Mouse (Mus musculus) liver, embryonic 14.5 days (tissue): ENCODE measurements around the gene Slc25a41. TPM values are rescaled to one million over a fixed set of nuclear protein-coding genes. Genes with fewer than 3 reads are reported as not detected.

Source experiments
- ATAC-seq: fragments of 200-750 bp; cut with Nextera tagmentation; 2 replicates; pipeline ENCODE4 v1.8.0; 2017; ENCODE audit warnings: moderate number of reproducible peaks, mild to moderate bottlenecking, moderate library complexity; ENCODE audit not compliant: insufficient read depth
- DNase-seq, 3 experiments: peaks; one replicate each; pipeline ENCODE4 v3.0.0-alpha.2; 2012 to 2013; ENCODE audit warnings: low read depth in 3 of 3, low spot score in 3 of 3
- H3K27ac ChIP-seq: fragments of 300-500 bp; sonication (generic); 2 replicates; pipeline ENCODE4 v1.5.1; 2014; ENCODE audit warnings: moderate library complexity, mild to moderate bottlenecking, control low read depth, inconsistent platforms
- H3K27me3 ChIP-seq: fragments of 300-500 bp; sonication (generic); 2 replicates; pipeline ENCODE4 v1.6.1; 2014; ENCODE audit warnings: mild to moderate bottlenecking, low read length, moderate library complexity; ENCODE audit not compliant: control insufficient read depth, insufficient read depth
- H3K36me3 ChIP-seq: fragments of 300-500 bp; sonication (generic); replicated peaks from 2 replicates; pipeline ENCODE4 v1.6.1; 2014; ENCODE audit warnings: low read depth; ENCODE audit not compliant: control insufficient read depth, insufficient read depth
- H3K4me1 ChIP-seq, 2 experiments: fragments of 200-500 bp in 1 of 2; fragments of 300-500 bp in 1 of 2; sonication (generic) in 1 of 2; replicated peaks; 2 replicates each; pipeline ENCODE4 v1.6.1; 2012 to 2014; ENCODE audit warnings: antibody characterized with exemption in 1 of 2, inconsistent platforms in 1 of 2, low read length in 1 of 2; ENCODE audit not compliant: control insufficient read depth in 2 of 2, insufficient read depth in 2 of 2
- H3K4me2 ChIP-seq: fragments of 300-500 bp; sonication (generic); 2 replicates; pipeline ENCODE4 v1.6.1; 2014; ENCODE audit warnings: low read depth, mild to moderate bottlenecking, control low read depth, moderate library complexity
- H3K4me3 ChIP-seq, 2 experiments: fragments of 200-500 bp in 1 of 2; fragments of 300-500 bp in 1 of 2; sonication (generic) in 1 of 2; 2 replicates each; pipeline ENCODE4 v1.5.1; 2012 to 2014; ENCODE audit warnings: low read depth in 2 of 2, low read length in 2 of 2, mild to moderate bottlenecking in 2 of 2, control low read depth in 1 of 2, inconsistent platforms in 1 of 2, moderate library complexity in 1 of 2; ENCODE audit not compliant: insufficient read depth in 1 of 2
- H3K9ac ChIP-seq: fragments of 300-500 bp; sonication (generic); replicated peaks from 2 replicates; pipeline ENCODE4 v1.6.1; 2014; ENCODE audit warnings: mild to moderate bottlenecking, control low read depth, moderate library complexity
- H3K9me3 ChIP-seq: fragments of 300-500 bp; sonication (generic); 2 replicates; pipeline ENCODE4 v1.6.1; 2016; ENCODE audit warnings: low read length, mixed read lengths; ENCODE audit not compliant: control insufficient read depth
- CTCF ChIP-seq: IDR thresholded peaks from 2 replicates; pipeline ENCODE4 v1.5.1; 2016; ENCODE audit warnings: antibody characterized with exemption, low read depth, control low read depth
- EP300 ChIP-seq: IDR thresholded peaks from 2 replicates; pipeline ENCODE4 v1.6.1; 2016; ENCODE audit warnings: antibody characterized with exemption, low read depth
- WGBS: fragments of 180-500 bp; shearing (Covaris S2); extraction: QIAGEN DNeasy Blood & Tissue Kit; methylation state at CpG from one replicate; pipeline ENCODE4 v1.1.7; 2014; ENCODE audit not compliant: insufficient replicate concordance; 5-methylcytosine and 5-hydroxymethylcytosine counted together
- polyA plus RNA-seq, 2 experiments: library from polyadenylated mRNA; depleted of rRNA in 1 of 2; stranded (reverse) in 1 of 2; unstranded in 1 of 2; fragments of >200 nt; fragmentation: Nextera tagmentation in 1 of 2; extraction: Ambion mirVana in 1 of 2; gene quantifications; 2 replicates each; pipeline versions ENCODE4 v1.2.1 to v1.2.3; 2012 to 2014

Gene Slc25a41
- polyA plus RNA-seq, 2 experiments: not detected

DNA sequence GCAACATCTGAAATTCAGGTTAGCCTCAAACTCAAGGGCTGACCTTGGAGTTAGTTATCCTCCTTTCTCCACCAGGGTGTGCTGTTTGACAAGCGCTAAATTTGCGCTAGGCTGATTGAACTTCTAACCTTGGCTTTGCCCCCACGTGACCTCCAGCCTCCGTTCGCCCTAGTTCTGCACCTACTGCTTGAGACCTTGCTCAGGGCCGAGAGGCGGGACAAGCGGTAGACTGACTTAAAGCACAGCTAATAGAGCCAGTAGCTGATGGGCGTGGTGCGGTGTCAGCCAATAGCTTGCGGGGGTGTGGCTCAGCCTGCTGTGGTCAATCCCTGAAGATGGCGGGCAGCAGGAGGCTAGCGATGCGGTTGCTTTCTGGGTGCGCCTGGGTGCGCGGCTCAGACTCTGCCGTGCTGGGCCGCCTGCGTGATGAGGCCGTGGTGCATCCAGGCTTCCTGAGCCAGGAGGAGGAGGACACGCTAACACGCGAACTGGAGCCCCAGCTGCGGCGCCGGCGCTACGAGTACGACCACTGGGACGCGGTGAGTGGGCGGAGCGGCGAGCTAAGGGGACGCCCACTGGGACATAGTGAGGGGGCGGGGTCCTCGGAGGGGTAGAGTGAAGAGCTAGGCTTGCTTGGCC is 44.3 kb downstream of the Slc25a41 start, which contains the start of gene Alkbh7:
Alkbh7 (plus strand) TSS at position 311 of the 639 bp plus-strand sequence.
- peaks cover 3 to 8% of the 10 kb centered on the region in 2 experiments; a peak in 3 of 4 replicates for H3K4me1 ChIP-seq
- under 1% methylated on average over 38 of the region's 38 CpGs for WGBS
- H3K9ac ChIP-seq: peak within 1 kb of the TSS; percentile 58
- DNase-seq (peak; percentile 99), ATAC-seq (peak; percentile 100)
- H3K36me3 ChIP-seq: peaks cover 19% of the 10 kb centered on the region
- H3K27me3 ChIP-seq: no peaks in the 10 kb centered on the region
- H3K27ac ChIP-seq: peak within 1 kb of the TSS; percentile 20; the same call in 1 of the 2 replicates
- peak; percentile 96 for TF ChIP-seq CTCF
- TF ChIP-seq EP300: no peak
- H3K9me3 ChIP-seq: no peaks in the 10 kb centered on the region
- H3K4me3 ChIP-seq: peak within 1 kb of the TSS; percentile 69 to 87
- peak within 1 kb of the TSS; percentile 90 for H3K4me2 ChIP-seq

DNA sequence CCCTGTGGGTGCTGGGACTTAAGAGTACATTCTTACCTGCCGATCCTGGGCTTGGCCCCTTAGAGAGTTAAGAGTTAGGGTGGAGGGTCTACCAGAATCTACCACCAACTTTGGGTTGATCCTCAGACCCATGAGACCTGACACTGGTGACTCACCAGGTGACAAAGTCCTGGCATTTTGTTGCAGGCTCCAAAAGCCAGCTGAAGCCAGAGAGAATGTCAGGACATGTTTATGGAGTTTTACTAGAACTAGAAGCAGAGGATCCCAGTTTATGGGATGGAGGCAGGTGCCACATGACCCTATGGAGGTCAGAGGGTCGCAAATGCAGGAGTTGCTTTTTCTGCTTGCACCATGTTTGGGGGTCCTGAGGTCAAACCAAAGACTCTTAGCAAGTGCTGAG is 44.9 kb downstream of the Slc25a41 start:
- H3K36me3 ChIP-seq: peaks cover 19% of the 10 kb centered on the region
- no peak overlapping the region; a peak in 1 of 4 replicates for H3K4me3 ChIP-seq
- WGBS: 58% methylated on average over 2 of the region's 2 CpGs
- ATAC-seq (no peak), DNase-seq (no peak)
- peaks cover 3 to 8% of the 10 kb centered on the region in 2 experiments for H3K4me1 ChIP-seq
- H3K9me3 ChIP-seq: no peaks in the 10 kb centered on the region
- no peak overlapping the region for H3K27ac ChIP-seq
- peak overlapping the region; percentile 90 for H3K4me2 ChIP-seq
- no peak for TF ChIP-seq CTCF
- no peak for TF ChIP-seq EP300
- H3K9ac ChIP-seq: peak overlapping the region; percentile 23
- no peaks in the 10 kb centered on the region for H3K27me3 ChIP-seq

DNA sequence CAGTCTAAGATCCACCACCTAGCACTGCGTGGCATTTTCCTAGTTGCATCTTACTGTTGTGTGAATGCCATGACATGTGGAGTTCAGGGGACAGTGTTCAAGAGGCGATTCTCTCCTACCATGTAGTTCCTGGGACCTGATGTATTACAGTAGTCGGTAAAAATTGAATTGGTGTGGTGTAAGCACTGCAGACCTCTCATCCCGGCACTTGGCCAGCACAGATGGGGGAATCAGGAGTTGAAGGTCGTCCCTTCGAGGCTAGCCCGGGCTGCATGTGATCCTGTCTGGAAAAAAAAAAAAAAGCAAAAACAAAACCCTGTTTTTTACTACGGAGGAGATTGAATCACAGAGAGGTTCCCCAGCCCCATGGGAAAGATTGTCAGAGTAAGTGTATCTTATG is 46.4 kb downstream of the Slc25a41 start:
- Histone ChIP-seq H3K4me1 (peaks cover 7 to 14% of the 10 kb centered on the region in 2 experiments), H3K4me3 (no peak overlapping the region), H3K4me2 (no peak overlapping the region), H3K36me3 (peaks cover 19% of the 10 kb centered on the region), H3K27me3 (no peaks in the 10 kb centered on the region), H3K9me3 (no peaks in the 10 kb centered on the region), H3K9ac (no peak overlapping the region), H3K27ac (no peak overlapping the region)
- no peak for TF ChIP-seq CTCF
- no peak for TF ChIP-seq EP300
- DNase-seq (no peak), ATAC-seq (no peak)
- 81% methylated on average over 8 of the region's 8 CpGs for WGBS

DNA sequence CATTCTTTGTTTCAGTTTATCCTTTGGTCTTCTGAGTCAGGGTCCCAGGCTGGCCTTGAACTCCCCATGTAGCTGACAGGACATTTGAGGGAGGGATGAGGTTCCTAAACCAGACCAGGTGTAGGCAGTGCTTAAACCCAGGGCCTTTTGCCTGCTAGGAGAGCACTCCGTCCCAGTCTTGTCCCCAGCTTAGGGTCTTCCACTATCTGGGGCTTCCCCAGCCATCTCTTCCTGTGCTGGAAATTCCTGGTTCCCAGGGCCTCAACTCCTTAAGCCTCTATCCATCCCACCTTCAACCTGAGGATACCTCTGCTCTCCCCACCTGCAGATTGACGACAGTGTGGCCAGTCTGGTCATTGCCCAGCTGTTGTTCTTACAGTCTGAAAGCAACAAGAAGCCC is 50.5 kb downstream of the Slc25a41 start:
- Histone ChIP-seq H3K4me2 (peak overlapping the region; percentile 94), H3K4me1 (peaks cover 5 to 6% of the 10 kb centered on the region in 2 experiments; a peak in 3 of 4 replicates), H3K9me3 (no peaks in the 10 kb centered on the region), H3K9ac (peak overlapping the region; percentile 68), H3K36me3 (peaks cover 15% of the 10 kb centered on the region), H3K27ac (no peak overlapping the region), H3K27me3 (no peaks in the 10 kb centered on the region), H3K4me3 (peak overlapping the region; percentile 74 to 76)
- TF ChIP-seq EP300 (no peak), CTCF (no peak)
- DNase-seq: no peak
- ATAC-seq: no peak
- 46% methylated on average over 2 of the region's 2 CpGs for WGBS

DNA sequence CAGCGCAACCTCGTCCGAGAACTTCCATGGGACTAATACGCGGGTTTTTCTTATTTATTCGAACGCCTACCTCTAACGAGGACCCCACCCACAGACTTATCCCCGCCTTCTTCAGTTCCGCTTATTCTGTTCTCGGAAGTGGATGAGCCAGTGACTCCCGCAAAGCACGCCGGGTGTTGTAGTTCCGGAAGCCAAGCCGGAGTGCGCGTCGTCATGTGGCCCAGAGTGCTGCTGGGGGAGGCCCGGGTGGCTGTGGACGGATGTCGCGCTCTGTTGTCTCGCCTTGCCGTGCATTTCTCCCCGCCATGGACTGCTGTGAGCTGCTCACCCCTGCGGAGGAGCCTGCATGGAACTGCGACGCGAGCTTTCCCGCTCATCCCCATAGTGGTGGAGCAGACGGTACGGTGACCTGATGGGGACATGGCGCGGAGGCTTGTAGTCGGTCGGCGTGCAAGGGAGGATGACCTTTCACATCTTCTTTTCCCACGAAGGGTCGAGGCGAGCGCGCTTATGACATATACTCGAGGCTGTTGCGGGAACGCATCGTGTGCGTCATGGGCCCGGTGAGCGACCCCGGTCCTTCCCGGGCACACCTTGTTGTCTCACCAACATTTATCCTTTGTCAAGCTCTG is 51.2 kb downstream of the Slc25a41 start, which contains the start of gene Clpp:
Clpp (plus strand) TSS at position 191 of the 632 bp plus-strand sequence.
- H3K4me2 ChIP-seq: peak within 1 kb of the TSS; percentile 94
- under 1% methylated on average over 52 of the region's 52 CpGs for WGBS
- peak; percentile 92 to 96 (median 93) for DNase-seq
- peak; percentile 98 for ATAC-seq
- H3K36me3 ChIP-seq: peaks cover 10% of the 10 kb centered on the region
- peak within 1 kb of the TSS; percentile 68 for H3K9ac ChIP-seq
- H3K4me1 ChIP-seq: peaks cover 5 to 6% of the 10 kb centered on the region in 2 experiments; a peak in 3 of 4 replicates
- no peaks in the 10 kb centered on the region for H3K27me3 ChIP-seq
- H3K9me3 ChIP-seq: no peaks in the 10 kb centered on the region
- TF ChIP-seq EP300 (no peak), CTCF (no peak)
- H3K27ac ChIP-seq: peak within 1 kb of the TSS; percentile 57
- H3K4me3 ChIP-seq: peak within 1 kb of the TSS; percentile 74 to 76
